Mouse (Mus musculus): Measurements from ENCODE around the gene Ttc25. TPM values are rescaled to one million over a fixed set of nuclear protein-coding genes. Genes with fewer than 3 reads are reported as not detected.
"Not testable (repeated sequence)": the region's sequence is repeated elsewhere in the genome, so short reads cannot be mapped to it uniquely, and the experiment has no call there.

Ttc25 gene
- polyA plus RNA-seq, 1 experiment from 2014 or later = 1.6 TPM

DNA sequence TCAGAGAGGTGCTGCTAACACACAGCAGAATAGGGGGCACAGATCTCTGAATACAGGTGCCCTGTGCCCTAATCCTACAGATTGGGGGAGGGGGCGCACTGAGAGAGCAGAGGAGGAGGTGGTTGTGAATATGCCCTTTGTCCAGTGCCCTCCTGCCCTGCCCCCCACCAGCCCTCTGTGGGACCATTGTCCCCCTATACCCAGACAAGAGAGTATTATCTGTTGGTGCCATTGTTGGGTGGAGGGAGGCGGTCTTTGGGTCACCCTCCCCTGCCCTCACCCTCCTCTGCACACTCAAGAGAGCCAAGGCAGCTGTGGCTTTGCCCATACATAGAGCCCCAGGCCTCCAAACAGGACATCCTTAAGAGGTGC is 30.1 kb downstream of the Ttc25 start:
- Histone ChIP-seq H3K4me1 (peaks cover 22% of the 10 kb centered on the region), H3K27me3 (peaks cover 20% of the 10 kb centered on the region), H3K9me3 (replicated peaks) (no peaks in the 10 kb centered on the region), H3K4me2 (peak overlapping the region; percentile 80), H3K27ac (peak overlapping the region; percentile 12; the same call in 1 of the 2 replicates), H3K9ac (peak overlapping the region; percentile 70), H3K4me3 (peak overlapping the region; percentile 69), H3K36me3 (ENCODE audit: poor library complexity, severe bottlenecking) (peaks cover 27% of the 10 kb centered on the region)
- WGBS = 18% methylated on average over 2 of the region's 2 CpGs
- ATAC-seq = peak; percentile 7; the same call in 1 of the 2 replicates

- no peak for ATAC-seq
- H3K4me1 ChIP-seq = peaks cover 15% of the 10 kb centered on the region
- H3K9ac ChIP-seq = no peak overlapping the region
- H3K27me3 ChIP-seq = peaks cover 13% of the 10 kb centered on the region
- no peak overlapping the region for H3K4me3 ChIP-seq
- no peak overlapping the region for H3K4me2 ChIP-seq
- H3K36me3 ChIP-seq (ENCODE audit: poor library complexity, severe bottlenecking) = peaks cover 35% of the 10 kb centered on the region
- H3K27ac ChIP-seq = no peak overlapping the region
- WGBS = 71% methylated on average over 21 of the region's 21 CpGs
- no peaks in the 10 kb centered on the region for H3K9me3 ChIP-seq (replicated peaks)
Observed at GRCm38 (mm10) chr11:100576256-100576655, 30.8 kb downstream of the Ttc25 start.

- Histone ChIP-seq H3K27me3 (no peaks in the 10 kb centered on the region), H3K9ac (no peak overlapping the region), H3K9me3 (replicated peaks) (no peaks in the 10 kb centered on the region), H3K4me1 (peaks cover 21% of the 10 kb centered on the region), H3K36me3 (ENCODE audit: poor library complexity, severe bottlenecking) (peaks cover 52% of the 10 kb centered on the region), H3K4me3 (no peak overlapping the region), H3K4me2 (no peak overlapping the region), H3K27ac (no peak overlapping the region)
- 82% methylated on average over 8 of the region's 8 CpGs for WGBS
- ATAC-seq = no peak
Observed at GRCm38 (mm10) chr11:100577852-100578599, 32.6 kb downstream of the Ttc25 start.

- H3K27ac ChIP-seq = no peak overlapping the region
- no peak overlapping the region for H3K4me3 ChIP-seq
- no peaks in the 10 kb centered on the region for H3K9me3 ChIP-seq (replicated peaks)
- no peaks in the 10 kb centered on the region for H3K27me3 ChIP-seq
- no peak for ATAC-seq
- H3K4me2 ChIP-seq = no peak overlapping the region
- H3K9ac ChIP-seq = no peak overlapping the region
- peaks cover 21% of the 10 kb centered on the region for H3K4me1 ChIP-seq
- 94% methylated on average over 9 of the region's 9 CpGs for WGBS
- H3K36me3 ChIP-seq (ENCODE audit: poor library complexity, severe bottlenecking) = peaks cover 65% of the 10 kb centered on the region
Observed at GRCm38 (mm10) chr11:100579116-100579799, 33.9 kb downstream of the Ttc25 start.

GRCm38 (mm10) chr11:100580275-100580674 is 34.9 kb downstream of the Ttc25 start:
- 96% methylated on average over 13 of the region's 13 CpGs for WGBS
- peaks cover 75% of the 10 kb centered on the region for H3K36me3 ChIP-seq (ENCODE audit: poor library complexity, severe bottlenecking)
- H3K27me3 ChIP-seq = no peaks in the 10 kb centered on the region
- no peak for ATAC-seq
- H3K27ac ChIP-seq = no peak overlapping the region
- no peak overlapping the region for H3K4me3 ChIP-seq
- no peak overlapping the region for H3K9ac ChIP-seq
- peaks cover 14% of the 10 kb centered on the region for H3K4me1 ChIP-seq
- no peak overlapping the region for H3K4me2 ChIP-seq
- no peaks in the 10 kb centered on the region for H3K9me3 ChIP-seq (replicated peaks)

GRCm38 (mm10) chr11:100581756-100582155 is 36.3 kb downstream of the Ttc25 start:
- H3K27ac ChIP-seq = peak overlapping the region; percentile 63
- no peaks in the 10 kb centered on the region for H3K27me3 ChIP-seq
- H3K9me3 ChIP-seq (replicated peaks) = no peaks in the 10 kb centered on the region
- no peak overlapping the region for H3K4me2 ChIP-seq
- no peak overlapping the region for H3K4me3 ChIP-seq
- ATAC-seq = peak; percentile 36; the same call in 1 of the 2 replicates
- WGBS = 52% methylated on average over 4 of the region's 4 CpGs
- no peak overlapping the region; the same call in 1 of the 2 replicates for H3K9ac ChIP-seq
- H3K36me3 ChIP-seq (ENCODE audit: poor library complexity, severe bottlenecking) = peaks cover 89% of the 10 kb centered on the region
- H3K4me1 ChIP-seq = peaks cover 7% of the 10 kb centered on the region

GRCm38 (mm10) chr11:100582413-100582812 is 37.0 kb downstream of the Ttc25 start:
- ATAC-seq; H3K9me3 ChIP-seq (replicated peaks); H3K9ac ChIP-seq; H3K27me3 ChIP-seq; H3K27ac ChIP-seq; H3K4me1 ChIP-seq; H3K4me3 ChIP-seq; H3K4me2 ChIP-seq: not testable (repeated sequence)
- 92% methylated on average over 1 of the region's 1 CpGs for WGBS
- H3K36me3 ChIP-seq (ENCODE audit: poor library complexity, severe bottlenecking) = peaks cover 93% of the 10 kb centered on the region

DNA sequence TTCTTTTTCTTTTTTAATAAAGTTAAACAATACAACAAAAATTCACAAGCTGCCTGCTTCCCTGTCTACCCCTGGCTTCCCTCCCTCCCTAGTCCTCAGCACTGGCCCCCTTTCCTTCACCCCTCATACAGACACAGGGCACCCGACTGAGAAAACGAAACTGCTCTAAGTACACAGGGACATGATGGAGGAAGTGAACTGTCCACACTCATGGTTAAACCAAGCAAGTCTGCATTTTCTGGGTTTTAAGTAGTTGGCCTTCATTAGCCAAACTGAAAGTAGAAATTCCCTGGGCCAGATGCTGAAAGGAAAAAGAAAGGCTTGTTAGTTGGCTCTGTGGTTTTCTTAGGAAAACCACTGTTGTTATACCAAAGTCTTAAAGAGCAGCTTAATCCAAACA is 37.4 kb downstream of the Ttc25 start:
- WGBS = 95% methylated on average over 2 of the region's 2 CpGs
- no peak for ATAC-seq
- Histone ChIP-seq H3K36me3 (ENCODE audit: poor library complexity, severe bottlenecking) (peaks cover 98% of the 10 kb centered on the region), H3K4me2 (no peak overlapping the region), H3K4me3 (no peak overlapping the region), H3K27me3 (no peaks in the 10 kb centered on the region), H3K9ac (no peak overlapping the region), H3K9me3 (replicated peaks) (no peaks in the 10 kb centered on the region), H3K27ac (no peak overlapping the region), H3K4me1 (peaks cover 7% of the 10 kb centered on the region)

DNA sequence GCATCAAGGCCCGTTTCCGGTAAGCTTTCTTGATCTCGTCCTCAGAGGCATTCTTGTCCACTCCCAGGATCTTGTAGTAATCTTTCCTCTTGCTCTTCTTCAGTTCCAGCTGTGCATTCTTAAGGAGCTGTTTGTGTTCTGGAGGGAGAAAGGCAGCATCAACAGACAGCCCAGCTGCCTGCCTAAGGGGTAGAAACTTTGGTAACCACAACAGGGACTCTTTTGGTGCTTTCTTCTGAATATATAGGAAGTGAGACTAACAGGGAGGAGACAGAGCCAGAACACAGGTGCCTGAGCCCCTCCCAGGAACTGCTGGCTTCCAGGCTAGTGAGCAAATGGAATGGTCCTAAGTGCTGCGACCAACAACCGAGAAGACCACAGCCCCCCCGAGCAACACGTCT is 39.2 kb downstream of the Ttc25 start:
- peaks cover 100% of the 10 kb centered on the region for H3K36me3 ChIP-seq (ENCODE audit: poor library complexity, severe bottlenecking)
- no peak for ATAC-seq

DNA sequence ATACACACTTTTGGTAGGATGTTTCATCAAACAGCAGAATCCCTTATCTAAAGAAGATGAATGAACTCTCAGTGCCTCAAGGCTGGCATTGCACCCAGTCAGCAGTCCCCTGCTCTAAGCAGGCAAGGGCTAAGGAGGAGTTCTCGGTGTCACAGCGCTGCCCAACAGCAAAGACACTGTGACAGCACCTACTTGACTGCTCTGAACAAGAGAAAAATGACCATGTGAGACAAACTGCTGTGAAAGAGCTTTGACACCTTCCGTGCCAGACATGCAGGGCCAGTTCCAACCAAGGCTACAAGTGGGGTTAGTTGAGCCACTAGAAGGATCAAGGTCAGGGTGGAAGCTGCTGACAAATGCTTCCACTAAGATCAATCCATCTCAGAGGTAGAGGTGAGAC is 39.7 kb downstream of the Ttc25 start:
- H3K4me3 ChIP-seq = no peak overlapping the region
- no peak overlapping the region for H3K27ac ChIP-seq
- H3K36me3 ChIP-seq (ENCODE audit: poor library complexity, severe bottlenecking) = peaks cover 100% of the 10 kb centered on the region
- peaks cover 7% of the 10 kb centered on the region for H3K4me1 ChIP-seq
- ATAC-seq = no peak
- H3K9me3 ChIP-seq (replicated peaks) = no peaks in the 10 kb centered on the region
- no peaks in the 10 kb centered on the region for H3K27me3 ChIP-seq
- no peak overlapping the region for H3K4me2 ChIP-seq
- no peak overlapping the region for H3K9ac ChIP-seq
- over 99% methylated on average over 3 of the region's 3 CpGs for WGBS

More for the DNA sequence above, 39.2 kb downstream of the Ttc25 start:
- Histone ChIP-seq H3K4me1 (peaks cover 7% of the 10 kb centered on the region), H3K4me2 (no peak overlapping the region), H3K9me3 (replicated peaks) (no peaks in the 10 kb centered on the region), H3K27me3 (no peaks in the 10 kb centered on the region), H3K4me3 (no peak overlapping the region), H3K9ac (no peak overlapping the region), H3K27ac (no peak overlapping the region)
- WGBS = 88% methylated on average over 7 of the region's 7 CpGs

- H3K9me3 ChIP-seq (replicated peaks) = no peaks in the 10 kb centered on the region
- peaks cover 100% of the 10 kb centered on the region for H3K36me3 ChIP-seq (ENCODE audit: poor library complexity, severe bottlenecking)
- no peak overlapping the region for H3K4me3 ChIP-seq
- H3K9ac ChIP-seq = no peak overlapping the region
- 94% methylated on average over 2 of the region's 2 CpGs for WGBS
- H3K27ac ChIP-seq = no peak overlapping the region
- ATAC-seq = no peak
- no peaks in the 10 kb centered on the region for H3K27me3 ChIP-seq
- no peak overlapping the region for H3K4me2 ChIP-seq
- H3K4me1 ChIP-seq = no peaks in the 10 kb centered on the region
Observed at GRCm38 (mm10) chr11:100588462-100588861, 43.1 kb downstream of the Ttc25 start.

DNA sequence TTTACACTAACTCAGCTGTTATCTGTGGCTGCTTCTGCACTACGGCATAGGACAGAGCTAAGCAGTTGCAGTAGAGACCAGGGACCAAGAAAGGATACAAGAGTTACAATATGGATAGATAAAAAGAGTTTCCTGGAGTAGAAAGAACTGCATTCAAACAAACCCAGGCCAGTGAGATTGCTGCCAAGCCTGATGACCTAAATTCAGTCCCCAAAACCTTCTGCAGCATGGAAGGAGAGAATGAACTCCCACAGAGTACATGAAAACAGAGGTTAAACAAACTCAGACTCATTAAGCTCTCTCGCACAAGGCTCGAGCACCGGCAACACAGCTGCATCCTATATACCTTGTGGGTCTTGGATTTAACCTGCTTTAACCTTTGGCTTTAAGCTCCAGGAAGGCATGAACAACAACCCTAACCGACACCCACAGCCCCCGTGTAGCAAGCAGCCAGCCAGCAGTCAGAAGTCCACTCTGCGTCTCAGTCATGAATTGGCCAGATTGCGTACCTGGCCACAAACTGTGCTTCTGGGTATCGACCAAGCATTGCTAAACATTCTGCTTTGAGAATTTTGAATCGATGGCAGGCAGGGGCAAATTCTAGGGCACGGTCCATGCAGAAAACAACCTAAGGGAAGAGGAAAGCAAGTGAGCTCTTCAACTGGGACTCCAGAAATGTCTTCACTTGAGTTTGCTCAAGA is 47.1 kb downstream of the Ttc25 start:
- no peaks in the 10 kb centered on the region for H3K9me3 ChIP-seq (replicated peaks)
- H3K27ac ChIP-seq = no peak overlapping the region
- no peak overlapping the region for H3K4me3 ChIP-seq
- H3K9ac ChIP-seq = no peak overlapping the region
- H3K4me1 ChIP-seq = no peaks in the 10 kb centered on the region
- ATAC-seq = no peak
- WGBS = 88% methylated on average over 11 of the region's 11 CpGs
- no peak overlapping the region for H3K4me2 ChIP-seq
- H3K36me3 ChIP-seq (ENCODE audit: poor library complexity, severe bottlenecking) = peaks cover 98% of the 10 kb centered on the region
- H3K27me3 ChIP-seq = no peaks in the 10 kb centered on the region
